Mouse (Mus musculus) erythroblast, embryonic 14.5 days (primary cell): ENCODE results near the gene Zfp941.

Source experiments
- GATA1 ChIP-seq: IDR thresholded peaks from 2 replicates; pipeline ENCODE4 v1.6.1; 2012; ENCODE audit warnings: low read length, inconsistent platforms, mixed read lengths
- TAL1 ChIP-seq: IDR thresholded peaks from 3 replicates; pipeline ENCODE4 v1.6.1; 2012; ENCODE audit warnings: low read length, inconsistent platforms, mixed read lengths

DNA sequence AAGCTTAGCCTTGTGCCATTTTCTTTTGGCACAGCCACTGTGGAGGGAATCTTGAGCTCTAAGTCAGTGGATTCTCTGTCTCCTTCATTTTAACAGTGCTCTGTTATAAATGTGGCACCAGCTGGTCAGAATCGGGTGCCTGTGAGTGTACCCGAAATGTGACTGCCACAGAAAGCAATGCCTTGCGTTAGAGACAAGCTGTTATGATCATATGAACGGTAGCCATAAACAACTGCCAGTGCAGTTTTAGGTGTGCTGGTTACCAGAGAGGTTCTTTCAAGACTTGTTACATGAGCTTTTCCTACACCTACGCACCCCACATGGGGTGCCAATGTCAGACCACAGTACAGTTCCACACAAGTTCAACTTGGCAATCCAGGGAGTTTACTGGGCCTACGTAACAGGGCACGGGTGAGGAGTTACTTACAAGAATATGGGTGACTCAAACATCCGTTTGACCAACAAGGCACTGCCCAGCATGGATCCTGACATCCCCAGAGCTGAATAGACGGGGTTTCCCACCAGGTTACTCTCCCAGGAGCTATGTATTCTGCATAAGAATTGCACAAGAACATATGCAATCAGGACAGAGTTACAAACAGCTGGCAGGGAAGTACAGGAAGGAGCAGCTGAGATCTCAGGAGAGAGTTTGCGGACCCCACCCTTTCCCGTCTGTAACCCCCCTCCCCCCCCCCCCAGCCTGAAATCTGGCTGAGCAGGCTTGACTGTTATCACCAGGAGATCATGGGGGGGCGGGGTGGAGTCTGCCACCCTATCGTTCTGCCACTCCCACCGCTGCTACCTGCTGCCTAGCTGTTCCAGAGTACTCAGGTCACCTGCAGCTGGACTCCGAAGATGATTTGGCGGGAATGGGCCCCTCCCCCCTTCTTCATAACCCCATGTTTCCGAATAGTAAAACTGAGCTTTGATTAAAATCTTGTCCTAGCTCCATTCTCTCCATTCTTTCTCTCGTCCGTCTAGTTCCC is 19.1 kb upstream of the Zfp941 start:
- TF ChIP-seq GATA1 (no peak), TAL1 (no peak)
